In genomic region chr16:33966538-33967282, GRCm38 (mm10) we compare ENCODE assay signal across 8 mouse cellular contexts. TPM values are rescaled to one million over a fixed set of nuclear protein-coding genes. Genes with fewer than 3 reads are reported as not detected.
DNase-seq lines count a peak whose midpoint lies in the region; ATAC-seq and TF ChIP-seq lines count a peak whose summit lies in the region.

Gene Umps, minus strand, starts transcription at chr16:33967038.

- H3K36me3 ChIP-seq in ES-E14 (ENCODE audit: control insufficient read depth, insufficient read depth, low read length, poor library complexity, severe bottlenecking), result peaks cover 18% of the 10 kb centered on the region
- peaks cover 18% of the 10 kb centered on the region for H3K36me3 ChIP-seq in forebrain, embryonic 15.5 days
- peaks cover 15% of the 10 kb centered on the region for H3K36me3 ChIP-seq in neural tube, embryonic 15.5 days

- no peaks in the 10 kb centered on the region for H3K27me3 ChIP-seq in forebrain, embryonic 15.5 days
- H3K27me3 ChIP-seq in neural tube, embryonic 15.5 days (replicated peaks), result no peaks in the 10 kb centered on the region

- H3K4me2 ChIP-seq in forebrain, embryonic 15.5 days (replicated peaks), result peak within 1 kb of the TSS; percentile 80
- H3K4me2 ChIP-seq in neural tube, embryonic 15.5 days, result peak within 1 kb of the TSS; percentile 89

- in situ Hi-C loops in ES-E14 (cut with MboI; ENCODE audit: low sequenced_read_pairs in 2 of 2, unreplicated experiment in 2 of 2), result no loop called here

- no peak for TF ChIP-seq CTCF in layer of hippocampus, adult 2 months (conservative IDR thresholded peaks at IDR 0.05)
- TF ChIP-seq CTCF in lung, adult 2 months (IDR thresholded peaks at IDR 0.05; ENCODE audit: insufficient read depth, low read length), result no peak

- under 1% methylated on average over 44 of the region's 44 CpGs for WGBS in forebrain, embryonic 15.5 days
- under 1% methylated on average over 44 of the region's 44 CpGs for WGBS in lung, adult 2 months
- WGBS in neural tube, embryonic 15.5 days, result under 1% methylated on average over 44 of the region's 44 CpGs

- peak; percentile 97 for ATAC-seq in forebrain, embryonic 15.5 days (replicated peaks)
- peak; percentile 96 for ATAC-seq in neural tube, embryonic 15.5 days (ENCODE audit: low FRiP score)

- intact Hi-C loops in heart, postnatal 25 days (cut with DNase I), result no loop called here

- DNase-seq in ES-E14 (ENCODE audit: low read depth, low spot score), result peak; percentile 67
- DNase-seq in cerebellum, adult 11 months, result peak; percentile 78
- peak; percentile 69 for DNase-seq in heart, postnatal 25 days (ENCODE audit: low spot score)
- DNase-seq in layer of hippocampus, adult 2 months (ENCODE audit: low spot score in 2 of 2), result peak; percentile 84
- DNase-seq in lung, adult 2 months, result peak; percentile 87
- peak; percentile 89 for DNase-seq in testis, postnatal 10 days (ENCODE audit: low spot score)

- TF ChIP-seq POLR2A in lung, adult 2 months (IDR thresholded peaks at IDR 0.05; ENCODE audit: borderline replicate concordance, extremely low read depth, low read depth, low read length), result peak; percentile 45; the same call in 1 of the 2 replicates

- no peaks in the 10 kb centered on the region for H3K9me3 ChIP-seq in ES-E14 (ENCODE audit: control insufficient read depth, insufficient read depth, low read depth, low read length)
- H3K9me3 ChIP-seq in forebrain, embryonic 15.5 days, result no peaks in the 10 kb centered on the region
- no peaks in the 10 kb centered on the region for H3K9me3 ChIP-seq in neural tube, embryonic 15.5 days (replicated peaks)

- peak within 1 kb of the TSS; percentile 81 to 92 for H3K4me3 ChIP-seq in ES-E14 (ENCODE audit: insufficient read depth in 1 of 2, low read depth in 1 of 2, low read length in 2 of 2, poor library complexity in 1 of 2, severe bottlenecking in 1 of 2)
- peak within 1 kb of the TSS; percentile 76 for H3K4me3 ChIP-seq in forebrain, embryonic 15.5 days
- peak within 1 kb of the TSS; percentile 66 for H3K4me3 ChIP-seq in layer of hippocampus, adult 2 months
- peak within 1 kb of the TSS; percentile 68 for H3K4me3 ChIP-seq in lung, adult 2 months (replicated peaks; ENCODE audit: extremely low read depth, low read depth, low read length)
- peak within 1 kb of the TSS; percentile 94 for H3K4me3 ChIP-seq in neural tube, embryonic 15.5 days (replicated peaks)

- 0 out of 2 replicates have a peak within 1 kb of the TSS, but pooled peaks have one; percentile 24 for H3K27ac ChIP-seq in ES-E14 (ENCODE audit: insufficient read depth, low read depth, low read length, poor library complexity, severe bottlenecking)
- peak within 1 kb of the TSS; percentile 29 for H3K27ac ChIP-seq in forebrain, embryonic 15.5 days (replicated peaks)
- peak within 1 kb of the TSS; percentile 86 for H3K27ac ChIP-seq in layer of hippocampus, adult 2 months
- H3K27ac ChIP-seq in neural tube, embryonic 15.5 days (replicated peaks), result peak within 1 kb of the TSS; percentile 68

- peaks cover 2 to 4% of the 10 kb centered on the region in 2 experiments; a peak in 2 of 4 replicates for H3K4me1 ChIP-seq in ES-E14 (ENCODE audit: control insufficient read depth in 2 of 2, insufficient read depth in 2 of 2, low read length in 2 of 2, poor library complexity in 1 of 2)
- H3K4me1 ChIP-seq in forebrain, embryonic 15.5 days, result peaks cover 11% of the 10 kb centered on the region
- H3K4me1 ChIP-seq in lung, adult 2 months (ENCODE audit: control insufficient read depth, insufficient read depth, low read length), result no peaks in the 10 kb centered on the region
- H3K4me1 ChIP-seq in neural tube, embryonic 15.5 days, result peaks cover 14% of the 10 kb centered on the region

- peak within 1 kb of the TSS; percentile 90 for H3K9ac ChIP-seq in ES-E14 (ENCODE audit: insufficient read depth, low read depth, low read length, poor library complexity, severe bottlenecking)
- peak within 1 kb of the TSS; percentile 79 for H3K9ac ChIP-seq in forebrain, embryonic 15.5 days (replicated peaks)
- H3K9ac ChIP-seq in neural tube, embryonic 15.5 days (replicated peaks), result peak within 1 kb of the TSS; percentile 75

TF ChIP-seq in ES-E14, 5 proteins besides CTCF, POLR2A, EP300 and RAD21:
- TF ChIP-seq ZC3H11A (IDR thresholded peaks at IDR 0.05; ENCODE audit: borderline replicate concordance, low read depth, low read length) (no peak), CHD2 (IDR thresholded peaks at IDR 0.05; ENCODE audit: low read depth, low read length) (0 out of 2 replicates have a peak, but pooled peaks have one; percentile 25)
TF ChIP-seq in ES-E14: peak in this region for 1.

RNA-seq across cellular contexts. Expression of gene Umps, which starts in this region (rescaled TPM):
- total RNA-seq in ES-E14 (2012; rRNA removed), result 58.1 and 81.2 TPM in 2 replicates
- 32.9 and 34.5 TPM in 2 replicates for polyA plus RNA-seq in forebrain, embryonic 15.5 days (2015; fragmentation: Nextera tagmentation; extraction: Ambion mirVana)
- total RNA-seq in heart, postnatal 25 days (2021), result 1 to 10 TPM; 9.0 to 9.2 TPM
- 10 to 100 TPM; 17.1 to 17.2 TPM for total RNA-seq in layer of hippocampus, adult 2 months (2021)
- 4.5 and 4.7 TPM in 2 replicates for polyA plus RNA-seq in lung, adult 2 months (2012; rRNA removed)
- polyA plus RNA-seq in neural tube, embryonic 15.5 days (2015; fragmentation: Nextera tagmentation; extraction: Ambion mirVana), result 22.8 and 32.5 TPM in 2 replicates

Comparison
In these comparisons a context has a peak if more than half of its experiments do, and no peak if none do; other contexts are left out.
1. Peak in every context shown above with its lines: DNase-seq, ATAC-seq, H3K4me3 ChIP-seq and H3K27ac ChIP-seq.
2. H3K27ac ChIP-seq: peak in every context shown above with its lines; median percentile 86 in layer of hippocampus, adult 2 months; 68 in neural tube, embryonic 15.5 days; 29 in forebrain, embryonic 15.5 days; 24 in ES-E14.